Comparison of ENCODE assay signal across 15 mouse cellular contexts in genomic region chr2:29239329-29239728, GRCm38 (mm10). TPM values are rescaled to one million over a fixed set of nuclear protein-coding genes. Genes with fewer than 3 reads are reported as not detected.
DNase-seq lines count a peak whose midpoint lies in the region; ATAC-seq and TF ChIP-seq lines count a peak whose summit lies in the region.
"Had no signal": no experiment of that assay in that cellular context is flagged by ENCODE, and none has a peak within 500 bp of the region (broad histone marks: within the 10 kb centered on the region; RNA-seq: fewer than 3 reads in every experiment).

No protein-coding gene starts in this region.

- peak overlapping the region; percentile 32; the same call in 1 of the 2 replicates for H3K27ac ChIP-seq in layer of hippocampus, adult 2 months
- no peak overlapping the region for H3K27ac ChIP-seq in MEL (ENCODE audit: control insufficient read depth, low read depth, low read length)
- H3K27ac ChIP-seq in cerebellum, adult 2 months (ENCODE audit: insufficient read depth, low read length): no peak overlapping the region
- H3K27ac ChIP-seq: hindbrain, embryonic 10.5 days; neural tube, embryonic 12.5 days had no signal

- no peak for TF ChIP-seq CTCF in layer of hippocampus, adult 2 months (conservative IDR thresholded peaks at IDR 0.05)
- TF ChIP-seq CTCF in MEL (IDR thresholded peaks at IDR 0.05 in 2 of 3, conservative IDR thresholded peaks at IDR 0.05 in 1 of 3; ENCODE audit: control insufficient read depth in 1 of 3, insufficient read depth in 1 of 3, low read depth in 2 of 3, low read length in 3 of 3, poor library complexity in 1 of 3, severe bottlenecking in 1 of 3): no peak
- TF ChIP-seq CTCF in brain, embryonic 14.5 days (IDR thresholded peaks at IDR 0.05; ENCODE audit: borderline replicate concordance, extremely low read depth, insufficient read depth, insufficient read length): no peak
- no peak for TF ChIP-seq CTCF in cerebellum, adult 2 months (IDR thresholded peaks at IDR 0.05; ENCODE audit: borderline replicate concordance, insufficient read depth, low read depth, low read length)

- DNase-seq in layer of hippocampus, adult 2 months (ENCODE audit: low spot score in 2 of 2): peak in 1 of 2 experiments; percentile 64
- no peak for DNase-seq in layer of hippocampus, adult 9-10 months (ENCODE audit: low spot score)
- DNase-seq in MEL (ENCODE audit: low read depth, low spot score): peak; percentile 24
- peak; percentile 49 for DNase-seq in brain, embryonic 14.5 days (ENCODE audit: low read depth)
- DNase-seq in left cerebral cortex, postnatal 25 days (ENCODE audit: low spot score in 2 of 2): peak; percentile 61 to 90
- DNase-seq in testis, postnatal 14 days (ENCODE audit: low spot score): no peak
- no peak for DNase-seq in cerebellum, adult 2 months
- DNase-seq: cerebellum, postnatal 14 days; gastrocnemius, postnatal 14 days; kidney, adult 2 months; kidney, postnatal 36 days had no signal

- ATAC-seq in granulocyte monocyte progenitor cell, adult 5-6 weeks (replicated peaks; ENCODE audit: poor library complexity, severe bottlenecking): no peak
- ATAC-seq: forebrain, embryonic 14.5 days had no signal

- no peak overlapping the region for H3K4me3 ChIP-seq in layer of hippocampus, adult 2 months
- no peak overlapping the region for H3K4me3 ChIP-seq in MEL (ENCODE audit: control insufficient read depth in 1 of 2, insufficient read depth in 1 of 2, low read depth in 2 of 2, low read length in 2 of 2)
- no peak overlapping the region for H3K4me3 ChIP-seq in cerebellum, adult 2 months (replicated peaks; ENCODE audit: insufficient read depth, low read depth, low read length)
- H3K4me3 ChIP-seq: hindbrain, embryonic 10.5 days; neural tube, embryonic 12.5 days had no signal

- H3K4me1 ChIP-seq in MEL (ENCODE audit: control insufficient read depth in 1 of 2, insufficient read depth in 2 of 2, low read length in 2 of 2): no peaks in the 10 kb centered on the region
- peaks cover 28% of the 10 kb centered on the region for H3K4me1 ChIP-seq in cerebellum, adult 2 months (ENCODE audit: control insufficient read depth, insufficient read depth, low read length)
- H3K4me1 ChIP-seq: neural tube, embryonic 12.5 days had no signal

- H3K9ac ChIP-seq in MEL (ENCODE audit: control insufficient read depth, low read depth, low read length, poor library complexity, severe bottlenecking): no peak overlapping the region
- H3K9ac ChIP-seq: neural tube, embryonic 12.5 days had no signal

- WGBS in cerebellum, adult 2 months: 94% methylated on average over 17 of the region's 17 CpGs

- H3K36me3 ChIP-seq in MEL (ENCODE audit: control insufficient read depth in 1 of 2, insufficient read depth in 2 of 2, low read length in 2 of 2): no peaks in the 10 kb centered on the region
- H3K36me3 ChIP-seq: neural tube, embryonic 12.5 days had no signal

- TF ChIP-seq EP300 in MEL (IDR thresholded peaks at IDR 0.05; ENCODE audit: low read depth in 1 of 2, low read length in 2 of 2): no peak

- no peaks in the 10 kb centered on the region for H3K27me3 ChIP-seq in MEL (ENCODE audit: control insufficient read depth in 1 of 2, insufficient read depth in 2 of 2, low read length in 2 of 2)
- no peaks in the 10 kb centered on the region for H3K27me3 ChIP-seq in cerebellum, adult 2 months (ENCODE audit: control insufficient read depth, insufficient read depth, low read length)
- H3K27me3 ChIP-seq: neural tube, embryonic 12.5 days had no signal

- H3K79me2 ChIP-seq in MEL (ENCODE audit: control insufficient read depth, insufficient read depth, low read length, poor library complexity): no peaks in the 10 kb centered on the region

- H3K9me3 ChIP-seq in MEL (replicated peaks; ENCODE audit: insufficient read depth, low read length): no peaks in the 10 kb centered on the region
- H3K9me3 ChIP-seq: neural tube, embryonic 12.5 days had no signal

- intact Hi-C loops in left cerebral cortex, postnatal 25 days (cut with DNase I): no loop called here

- no peak for TF ChIP-seq POLR2A in MEL (IDR thresholded peaks at IDR 0.05; ENCODE audit: control insufficient read depth in 1 of 2, insufficient read depth in 1 of 2, low read depth in 1 of 2, low read length in 2 of 2, poor library complexity in 1 of 2)
- TF ChIP-seq POLR2A in brain, embryonic 14.5 days (IDR thresholded peaks at IDR 0.05; ENCODE audit: borderline replicate concordance, extremely low read depth, insufficient read depth, insufficient read length, poor library complexity, severe bottlenecking): no peak
- TF ChIP-seq POLR2A in cerebellum, adult 2 months (IDR thresholded peaks at IDR 0.05; ENCODE audit: borderline replicate concordance, insufficient read depth, low read length): no peak

- no peak for TF ChIP-seq RAD21 in MEL (IDR thresholded peaks at IDR 0.05; ENCODE audit: low read depth, low read length)

TF ChIP-seq in MEL, 35 proteins besides CTCF, POLR2A, EP300 and RAD21:
- TF ChIP-seq ZNF384 (IDR thresholded peaks at IDR 0.05; ENCODE audit: low read depth, low read length) (no peak), SIN3A (IDR thresholded peaks at IDR 0.05; ENCODE audit: low read length) (no peak), POLR2AphosphoS5 (IDR thresholded peaks at IDR 0.05; ENCODE audit: borderline replicate concordance, low read depth, low read length) (no peak), MYB (IDR thresholded peaks at IDR 0.05; ENCODE audit: low read depth, low read length) (no peak), CHD2 (IDR thresholded peaks at IDR 0.05; ENCODE audit: low read length) (no peak), MAFK (IDR thresholded peaks at IDR 0.05; ENCODE audit: borderline replicate concordance, low read depth, low read length) (no peak), MAX (IDR thresholded peaks at IDR 0.05; ENCODE audit: low read length) (no peak), RCOR1 (IDR thresholded peaks at IDR 0.05; ENCODE audit: low read depth, low read length) (no peak), SMC3 (IDR thresholded peaks at IDR 0.05; ENCODE audit: low read depth, low read length) (no peak), MEF2A (IDR thresholded peaks at IDR 0.05; ENCODE audit: extremely low read depth, insufficient replicate concordance, low read depth, low read length, poor library complexity, severe bottlenecking) (no peak), TCF12 (IDR thresholded peaks at IDR 0.05; ENCODE audit: low read depth, low read length) (no peak), GATA1 (IDR thresholded peaks at IDR 0.05; ENCODE audit: low read depth, low read length) (no peak), ETS1 (IDR thresholded peaks at IDR 0.05; ENCODE audit: low read depth, low read length) (no peak), KAT2A (conservative IDR thresholded peaks at IDR 0.05; ENCODE audit: low read depth, low read length) (no peak), ZKSCAN1 (IDR thresholded peaks at IDR 0.05; ENCODE audit: low read depth, low read length) (no peak), CHD1 (IDR thresholded peaks at IDR 0.05; ENCODE audit: low read depth, low read length) (no peak), USF2 (IDR thresholded peaks at IDR 0.05; ENCODE audit: borderline replicate concordance in 1 of 2, insufficient read depth in 1 of 2, low read depth in 1 of 2, low read length in 2 of 2) (no peak), MYC (IDR thresholded peaks at IDR 0.05; ENCODE audit: low read depth, low read length) (no peak)

RNA-seq across cellular contexts. Expression of gene Ntng2, which starts 13.5 kb away (rescaled TPM):
- total RNA-seq in layer of hippocampus, adult 2 months (2021): 100 to 1,000 TPM; 111 TPM
- total RNA-seq in MEL (2012; rRNA removed): 3.7 and 5.4 TPM in 2 replicates
- 10 to 100 TPM in 1 of 2 experiments, not detected in 1; 19.1 TPM for polyA plus RNA-seq in MEL (2012; ENCODE audit: insufficient read depth in 1 of 2, insufficient read length in 2 of 2, low read depth in 1 of 2, low replicate concordance in 2 of 2, missing spikeins in 1 of 2)
- 76.2 and 76.6 TPM in 2 replicates for polyA plus RNA-seq in brain, embryonic 14.5 days (2012; rRNA removed)
- 10 to 100 TPM; 85.4 to 90.5 TPM for total RNA-seq in left cerebral cortex, postnatal 25 days (2021)
- 10.4 and 13.9 TPM in 2 replicates for total RNA-seq in granulocyte monocyte progenitor cell, adult 5-6 weeks (2014; fragmentation: Nextera tagmentation)
- total RNA-seq in granulocyte monocyte progenitor cell, adult 5-6 weeks (2017): 0.88 and 1.2 TPM in 2 replicates
- polyA plus RNA-seq in cerebellum, adult 2 months (2012; rRNA removed): 25.7 and 26.0 TPM in 2 replicates

Comparison
In these comparisons a context has a peak if more than half of its experiments do, and no peak if none do; other contexts are left out.
1. DNase-seq: peak in MEL (single experiment), brain, embryonic 14.5 days (single experiment) and left cerebral cortex, postnatal 25 days (2 of 2); none in layer of hippocampus, adult 9-10 months (single experiment), testis, postnatal 14 days (single experiment) and cerebellum, adult 2 months (0 of 2).
2. RNA of gene Ntng2, which starts 13.5 kb away (total RNA-seq): 111 TPM in layer of hippocampus, adult 2 months and 85.4 to 90.5 TPM in left cerebral cortex, postnatal 25 days; 0.88 to 13.9 TPM in granulocyte monocyte progenitor cell, adult 5-6 weeks and 3.7 to 5.4 TPM in MEL; every median in the first group is over 4 times any median in the second.